Mouse (Mus musculus) Patski (cell line): ENCODE data around the gene Ascl1. TPM values are rescaled to one million over a fixed set of nuclear protein-coding genes. Genes with fewer than 3 reads are reported as not detected.

Experiments used
- ATAC-seq: fragments of 100-300 bp; one replicate; pipeline ENCODE4 v1.8.0; 2021
- CTCF ChIA-PET: fragments of 350-600 bp; sonication (Branson Sonifier 250); formaldehyde crosslinking; loops from one replicate; lab custom pipeline; 2022; ENCODE audit warnings: inconsistent platforms; lab: Charles Lee
- POLR2A ChIA-PET: fragments of 350-600 bp; sonication (Branson Sonifier 250); formaldehyde crosslinking; loops from one replicate; lab custom pipeline; 2022; ENCODE audit warnings: antibody characterized with exemption, inconsistent platforms; lab: Charles Lee
- DNase-seq: peaks from one replicate; pipeline ENCODE4 v3.0.0-alpha.2; 2011; ENCODE audit warnings: low read depth, low spot score
- H3K27me3 ChIP-seq: fragments of 371-371 bp; one replicate; pipeline ENCODE4 v1.5.1; 2021
- CTCF ChIP-seq: fragments of 100-300 bp; IDR thresholded peaks from one replicate; pipeline ENCODE4 v1.5.1; 2021
- in situ Hi-C: fragments of 300-500 bp; cut with MboI; formaldehyde crosslinking; loops from 3 replicates; pipeline ENCODE4 v1.11.1; 2018; ENCODE audit warnings: low pct_unique_long_range_greater_than_20kb, mixed read lengths
- polyA plus RNA-seq: library from polyadenylated mRNA; unstranded; gene quantifications from one replicate; pipeline ENCODE4 v1.2.3, GENCODE M21; 2021

Gene Ascl1
- polyA plus RNA-seq, 1 experiment from 2014 or later, result not detected

DNA sequence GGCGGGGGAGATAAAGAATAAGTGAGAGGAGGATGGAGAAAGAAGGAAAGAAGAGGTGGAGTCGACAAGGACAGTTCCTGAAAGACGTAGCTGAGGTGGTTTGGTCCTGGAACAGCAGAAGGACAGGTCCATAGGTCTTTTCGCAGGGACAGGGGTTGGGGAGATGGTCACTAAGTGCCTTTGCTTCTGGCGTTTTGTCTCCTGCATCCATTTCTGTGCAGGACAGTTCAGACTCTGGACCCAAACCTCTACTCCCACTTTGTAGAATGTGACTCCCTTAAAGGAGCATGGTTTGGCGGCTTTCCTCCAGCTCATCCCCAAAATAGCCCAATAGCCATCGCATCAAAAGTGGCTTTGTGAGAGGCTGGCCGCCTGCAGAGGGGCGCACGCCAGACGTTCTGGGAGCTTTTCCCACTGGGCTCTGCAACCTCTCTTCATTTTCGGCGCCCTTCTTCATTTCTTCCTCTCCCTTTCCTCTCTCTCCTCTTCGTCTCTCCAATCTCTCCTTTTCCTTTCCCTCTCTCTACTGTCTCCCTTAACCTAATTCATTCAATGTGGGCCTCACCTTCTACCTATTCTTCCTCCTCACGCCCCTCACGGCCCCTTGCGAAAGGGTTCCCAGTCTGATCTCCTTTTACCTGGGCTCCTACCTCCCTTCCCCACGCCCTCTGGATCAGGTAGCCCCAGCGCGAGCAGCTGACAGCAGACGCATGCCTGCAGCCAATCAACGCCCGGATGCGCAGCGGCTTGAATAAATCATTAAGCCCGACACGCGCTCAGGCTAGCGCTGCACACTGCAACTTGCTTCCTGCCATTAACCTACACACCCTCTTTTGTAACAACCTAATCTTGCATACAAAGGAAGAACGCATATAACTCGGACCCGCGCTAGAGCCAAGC, 7.5 kb downstream of the Ascl1 start:
- TF ChIP-seq CTCF, result no peak
- ChIA-PET POLR2A (no interaction called here), CTCF (no interaction called here)
- DNase-seq, result no peak
- H3K27me3 ChIP-seq, result peaks cover 35% of the 10 kb centered on the region
- in situ Hi-C loops, result no loop called here
- no peak for ATAC-seq

DNA sequence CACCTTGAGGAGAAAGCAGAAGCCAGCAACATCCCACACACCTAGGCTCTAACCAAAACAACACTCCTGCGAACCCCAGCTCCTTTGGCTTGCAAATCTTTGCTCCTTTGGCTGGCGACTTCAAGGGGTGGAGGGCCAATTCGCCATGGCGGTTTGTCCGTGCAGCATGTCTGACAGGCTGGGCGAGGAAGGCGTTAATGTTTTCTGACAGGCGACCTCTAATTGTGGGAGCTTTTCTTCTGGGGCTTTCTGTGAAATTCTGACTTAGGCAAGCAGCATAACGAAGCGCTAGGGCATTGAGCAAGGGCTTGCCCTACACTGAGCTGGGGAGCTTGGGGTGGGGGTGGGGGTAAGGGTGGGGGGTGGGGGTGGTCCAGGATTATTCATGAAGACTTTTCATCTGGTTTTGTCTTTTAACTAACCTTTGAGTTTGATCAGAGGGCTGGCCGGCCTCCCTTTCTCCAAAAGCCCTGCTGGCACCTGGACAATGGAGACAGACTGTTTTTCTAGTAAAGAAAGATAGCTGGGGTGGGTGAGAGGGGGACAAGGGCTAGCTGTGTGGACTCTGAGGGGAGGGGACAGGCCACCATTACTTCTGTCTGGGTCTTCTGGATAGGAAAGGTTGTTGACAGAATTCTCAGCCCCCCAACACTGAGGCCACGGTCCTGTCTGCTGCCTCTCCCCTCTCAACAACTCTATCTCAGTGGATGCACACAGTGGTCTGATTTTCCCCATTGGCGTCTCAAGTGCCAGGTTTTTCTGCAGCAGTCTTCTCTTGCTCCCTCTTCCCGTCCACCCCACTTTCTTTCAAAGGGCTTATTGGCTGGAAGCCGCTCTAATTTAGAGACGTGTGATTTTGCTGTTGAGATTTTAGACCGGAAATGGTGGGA, 8.4 kb downstream of the Ascl1 start:
- H3K27me3 ChIP-seq, result peaks cover 39% of the 10 kb centered on the region
- in situ Hi-C loops, result no loop called here
- no peak for TF ChIP-seq CTCF
- ChIA-PET CTCF (no interaction called here), POLR2A (no interaction called here)
- DNase-seq, result no peak
- ATAC-seq, result no peak

DNA sequence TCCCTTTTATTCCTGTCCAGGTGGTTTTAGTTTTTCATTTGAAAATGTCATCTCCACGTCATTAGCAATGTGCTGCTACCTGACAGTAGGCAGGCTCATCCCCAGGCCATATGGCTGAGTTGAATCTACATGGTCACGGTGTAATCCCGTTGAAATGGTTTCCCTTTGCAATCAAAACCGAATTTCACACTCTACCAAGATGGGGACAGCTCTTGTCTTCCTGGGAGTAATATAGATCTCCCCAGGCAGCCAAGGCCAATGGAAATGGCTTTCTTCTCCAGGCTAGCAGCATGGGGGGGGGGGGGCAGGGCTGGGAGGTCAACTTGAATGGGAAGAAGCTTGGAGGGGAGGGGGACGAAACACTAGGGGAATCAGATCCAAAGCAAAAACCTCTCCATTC, 15.6 kb downstream of the Ascl1 start:
- no peak for TF ChIP-seq CTCF
- CTCF ChIA-PET, result no interaction called here
- peaks cover 18% of the 10 kb centered on the region for H3K27me3 ChIP-seq
- ATAC-seq, result no peak
- POLR2A ChIA-PET, result no interaction called here
- DNase-seq, result no peak
- in situ Hi-C loops, result no loop called here

DNA sequence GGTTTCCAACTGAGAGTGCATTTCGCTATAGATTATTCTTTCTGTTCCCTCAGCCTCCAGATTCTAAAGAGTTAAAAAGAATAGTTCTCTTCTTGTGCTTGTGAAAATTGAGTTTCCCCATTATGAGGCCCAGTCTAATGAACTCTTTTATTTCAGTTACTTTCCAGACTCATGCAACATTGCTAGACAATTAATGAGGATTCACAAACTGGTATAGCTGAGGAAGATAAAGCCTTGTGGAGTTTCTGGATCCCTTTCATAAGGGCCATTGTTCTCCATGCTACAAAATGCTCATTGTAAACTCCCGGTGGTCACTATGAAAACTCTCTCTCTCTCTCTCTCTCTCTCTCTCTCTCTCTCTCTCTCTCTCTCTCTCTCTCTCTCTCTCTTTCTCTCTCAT, 18.5 kb downstream of the Ascl1 start:
- ChIA-PET CTCF (no interaction called here), POLR2A (no interaction called here)
- in situ Hi-C loops, result no loop called here
- peaks cover 4% of the 10 kb centered on the region for H3K27me3 ChIP-seq
- no peak for TF ChIP-seq CTCF
- DNase-seq (no peak), ATAC-seq (no peak)

DNA sequence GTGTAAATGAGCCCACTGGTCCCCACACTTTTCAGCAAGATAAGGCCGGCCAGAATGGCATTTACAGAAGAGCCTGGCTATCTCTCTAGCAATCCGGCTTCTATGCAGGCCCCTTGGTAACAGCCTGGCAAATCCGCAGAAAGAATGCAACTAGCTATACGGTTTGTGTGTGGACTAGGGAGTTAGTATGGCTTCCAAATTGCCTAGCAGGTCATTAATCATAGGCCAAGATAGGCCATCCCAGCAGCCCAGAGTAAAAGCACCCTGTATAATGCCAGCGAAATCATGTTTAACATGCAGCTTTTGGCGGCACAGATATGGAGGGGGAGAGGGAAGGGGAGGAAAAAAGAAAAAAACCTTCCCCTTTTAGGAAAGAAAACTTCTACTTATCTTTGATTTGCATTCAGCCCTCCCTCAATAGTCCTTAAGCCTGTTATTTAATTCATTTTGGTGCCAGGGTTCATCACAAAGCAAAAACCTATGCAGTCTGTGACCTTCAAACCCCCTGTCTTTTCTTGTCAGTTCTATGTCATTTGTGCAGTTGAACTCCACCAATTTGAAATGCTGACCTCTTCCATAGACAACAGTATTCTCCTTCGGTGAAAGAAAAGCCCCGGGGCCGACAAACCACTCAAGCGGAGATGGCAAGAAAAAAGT, 19.9 kb downstream of the Ascl1 start:
- CTCF ChIA-PET, result no interaction called here
- no peak for TF ChIP-seq CTCF

DNA sequence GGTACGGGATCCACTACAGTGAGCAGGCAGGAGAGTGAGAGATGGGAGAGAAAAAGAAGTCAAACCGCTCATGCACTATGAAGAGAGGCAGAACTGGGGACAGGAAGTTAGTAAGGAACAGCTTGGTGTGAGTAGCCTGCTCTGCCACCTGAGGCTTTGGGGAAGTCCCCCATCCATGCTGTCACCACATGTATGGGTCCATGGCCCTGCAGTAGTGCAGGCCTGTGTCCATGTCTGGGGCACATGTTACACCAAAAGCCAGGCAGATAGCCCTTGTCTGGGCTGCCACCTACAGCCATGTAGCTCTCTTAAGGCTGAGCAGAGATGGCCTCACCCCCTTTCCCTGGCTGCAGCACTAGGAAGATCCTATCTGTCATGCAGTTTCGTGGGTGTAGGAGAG, 42.7 kb downstream of the Ascl1 start:
- H3K27me3 ChIP-seq, result no peaks in the 10 kb centered on the region
- ChIA-PET POLR2A (no interaction called here), CTCF (no interaction called here)
- DNase-seq (no peak), ATAC-seq (no peak)
- no peak for TF ChIP-seq CTCF
- in situ Hi-C loops, result no loop called here

More for the DNA sequence above, 19.9 kb downstream of the Ascl1 start:
- POLR2A ChIA-PET, result no interaction called here
- no peaks in the 10 kb centered on the region for H3K27me3 ChIP-seq
- ATAC-seq, result no peak
- in situ Hi-C loops, result no loop called here
- no peak for DNase-seq

DNA sequence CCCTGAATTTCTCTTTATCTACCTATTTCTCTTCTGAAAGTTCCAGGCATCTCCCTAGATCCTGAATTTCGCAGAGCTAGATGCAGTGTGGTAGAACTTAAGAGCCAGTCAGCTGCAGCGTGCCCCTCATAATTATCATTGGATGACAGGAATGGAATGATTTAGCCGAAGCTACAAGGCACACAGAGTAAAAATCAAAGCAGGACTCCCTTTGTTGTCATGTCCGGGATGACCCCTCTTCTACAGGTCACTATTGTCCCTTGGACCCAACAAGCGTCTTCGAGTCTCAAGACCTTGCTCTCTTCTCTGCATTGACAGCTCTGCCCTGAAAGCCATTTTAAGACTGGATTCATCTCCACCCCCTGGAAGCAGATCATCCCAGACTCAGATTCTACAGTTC, 44.1 kb downstream of the Ascl1 start:
- CTCF ChIA-PET, result interaction anchor here (1.3 kb wide), 1 partner anchor 13 kb away, joined by 3 read pairs; no protein-coding TSS in a partner anchor
- TF ChIP-seq CTCF, result no peak
- in situ Hi-C loops, result no loop called here

DNA sequence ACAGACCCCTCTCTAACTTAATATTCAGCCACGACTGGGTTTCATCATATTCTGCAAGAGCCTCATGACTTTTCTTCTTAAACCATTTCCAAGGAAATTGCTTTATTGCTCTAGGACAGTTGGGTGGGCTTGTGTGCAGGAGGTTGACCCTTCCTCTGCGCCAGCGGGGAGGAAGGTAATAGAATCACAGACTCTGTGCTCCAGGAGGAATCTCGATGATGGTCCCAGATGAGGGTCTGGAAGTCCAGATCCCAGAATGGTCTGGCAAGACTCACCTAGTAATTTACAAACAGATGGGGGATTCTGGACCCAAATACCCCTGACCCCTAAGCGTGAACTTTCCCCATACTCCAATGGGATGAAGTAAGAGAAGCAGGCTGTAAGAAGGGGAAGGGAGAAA, 45.2 kb downstream of the Ascl1 start:
- DNase-seq (no peak), ATAC-seq (no peak)
- in situ Hi-C loops, result no loop called here
- H3K27me3 ChIP-seq, result no peaks in the 10 kb centered on the region
- POLR2A ChIA-PET, result no interaction called here
- no peak for TF ChIP-seq CTCF
- CTCF ChIA-PET, result no interaction called here

More for the DNA sequence above, 44.1 kb downstream of the Ascl1 start:
- H3K27me3 ChIP-seq, result no peaks in the 10 kb centered on the region
- ATAC-seq, result no peak
- no peak for DNase-seq
- POLR2A ChIA-PET, result no interaction called here

DNA sequence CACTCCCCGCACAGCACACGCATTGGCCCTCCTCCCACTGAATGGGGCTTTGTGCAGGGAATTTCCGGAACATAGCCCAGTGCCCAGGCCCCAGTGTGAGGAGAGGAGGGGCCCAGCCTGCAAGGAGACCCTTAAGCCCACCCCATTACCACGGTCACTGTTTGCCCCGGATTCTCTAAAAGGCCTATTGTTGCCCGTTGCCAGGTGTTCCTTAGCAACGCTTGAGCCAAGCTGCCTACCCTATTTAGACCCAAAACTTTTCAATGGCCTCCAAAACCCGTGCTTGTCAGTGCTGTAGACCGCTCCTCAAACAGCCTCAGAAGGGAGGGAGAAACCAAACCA, 45.7 kb downstream of the Ascl1 start:
- CTCF ChIA-PET, result no interaction called here
- POLR2A ChIA-PET, result no interaction called here
- ATAC-seq, result no peak

DNA sequence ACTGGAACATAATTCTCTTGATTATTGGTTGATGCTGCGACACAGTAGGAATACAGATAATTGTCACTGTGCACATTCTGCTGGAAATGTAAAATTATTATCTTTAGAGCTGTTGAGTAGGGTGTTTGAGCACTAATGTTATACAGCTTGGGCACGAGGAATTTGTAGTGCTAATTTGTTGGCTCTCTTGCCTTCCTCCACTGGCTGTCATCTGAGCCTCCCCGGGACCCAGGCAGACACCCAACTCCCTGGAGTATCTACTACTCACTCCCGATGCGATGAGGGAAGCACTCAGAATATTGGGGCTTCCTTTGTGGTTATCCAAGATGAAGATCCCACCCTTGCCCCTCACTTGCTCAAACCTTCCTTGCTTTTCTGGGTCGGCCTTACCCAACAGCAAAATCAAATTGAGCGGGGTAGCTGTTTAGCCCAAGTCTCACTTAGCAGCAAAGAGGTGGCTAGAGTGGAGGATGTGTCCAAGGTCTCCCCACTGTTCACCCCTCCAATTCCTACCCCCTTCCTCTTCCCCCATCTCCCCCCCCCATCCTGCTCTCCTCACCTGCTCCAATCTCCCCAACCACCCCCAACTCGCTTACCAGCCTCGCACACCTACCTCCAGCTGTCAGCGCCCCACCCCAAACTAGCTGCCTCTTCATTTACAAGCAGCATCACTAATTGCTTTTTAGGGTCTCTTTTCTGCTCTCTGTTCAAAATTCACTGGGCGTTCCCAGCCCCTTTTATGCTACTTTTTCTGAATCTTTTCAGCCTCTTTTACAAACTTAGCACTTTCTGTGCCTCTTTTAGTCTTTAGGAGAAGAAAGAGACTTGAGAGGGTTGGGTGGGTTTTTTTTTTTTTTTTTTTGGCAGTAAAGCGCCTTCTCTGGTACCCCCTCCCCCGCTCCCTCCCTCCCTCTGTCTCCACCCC, 46.4 kb downstream of the Ascl1 start:
- no peaks in the 10 kb centered on the region for H3K27me3 ChIP-seq
- in situ Hi-C loops, result no loop called here
- DNase-seq (no peak), ATAC-seq (no peak)
- POLR2A ChIA-PET, result no interaction called here
- CTCF ChIA-PET, result no interaction called here
- TF ChIP-seq CTCF, result no peak

More for the DNA sequence above, 45.7 kb downstream of the Ascl1 start:
- DNase-seq, result no peak
- H3K27me3 ChIP-seq, result no peaks in the 10 kb centered on the region
- TF ChIP-seq CTCF, result no peak
- in situ Hi-C loops, result no loop called here
